Mouse (Mus musculus) hematopoietic multipotent progenitor cell, adult 10-12 weeks (in vitro differentiated cells): ENCODE data around the gene Gm20509. TPM values are rescaled to one million over a fixed set of nuclear protein-coding genes. Genes with fewer than 3 reads are reported as not detected.

ENCODE experiments used
- polyA plus RNA-seq: library from polyadenylated mRNA; stranded (reverse); fragments of >175 nt; gene quantifications from 2 replicates; pipeline ENCODE4 v1.2.3, GENCODE M21; 2012; ENCODE audit warnings: low replicate concordance

Gene Gm20509
- not detected in 2 replicates for polyA plus RNA-seq

GRCm38 (mm10) chr9:73102181-73102580 lies at the start of gene Gm20509:
Gene Gm20509, plus strand, starts transcription at chr9:73102470.

GRCm38 (mm10) chr9:73101536-73101935 lies 734 bp upstream of the Gm20509 start, which contains the start of gene Khdc3:
Gene Khdc3, plus strand, starts transcription at chr9:73101836.

DNA sequence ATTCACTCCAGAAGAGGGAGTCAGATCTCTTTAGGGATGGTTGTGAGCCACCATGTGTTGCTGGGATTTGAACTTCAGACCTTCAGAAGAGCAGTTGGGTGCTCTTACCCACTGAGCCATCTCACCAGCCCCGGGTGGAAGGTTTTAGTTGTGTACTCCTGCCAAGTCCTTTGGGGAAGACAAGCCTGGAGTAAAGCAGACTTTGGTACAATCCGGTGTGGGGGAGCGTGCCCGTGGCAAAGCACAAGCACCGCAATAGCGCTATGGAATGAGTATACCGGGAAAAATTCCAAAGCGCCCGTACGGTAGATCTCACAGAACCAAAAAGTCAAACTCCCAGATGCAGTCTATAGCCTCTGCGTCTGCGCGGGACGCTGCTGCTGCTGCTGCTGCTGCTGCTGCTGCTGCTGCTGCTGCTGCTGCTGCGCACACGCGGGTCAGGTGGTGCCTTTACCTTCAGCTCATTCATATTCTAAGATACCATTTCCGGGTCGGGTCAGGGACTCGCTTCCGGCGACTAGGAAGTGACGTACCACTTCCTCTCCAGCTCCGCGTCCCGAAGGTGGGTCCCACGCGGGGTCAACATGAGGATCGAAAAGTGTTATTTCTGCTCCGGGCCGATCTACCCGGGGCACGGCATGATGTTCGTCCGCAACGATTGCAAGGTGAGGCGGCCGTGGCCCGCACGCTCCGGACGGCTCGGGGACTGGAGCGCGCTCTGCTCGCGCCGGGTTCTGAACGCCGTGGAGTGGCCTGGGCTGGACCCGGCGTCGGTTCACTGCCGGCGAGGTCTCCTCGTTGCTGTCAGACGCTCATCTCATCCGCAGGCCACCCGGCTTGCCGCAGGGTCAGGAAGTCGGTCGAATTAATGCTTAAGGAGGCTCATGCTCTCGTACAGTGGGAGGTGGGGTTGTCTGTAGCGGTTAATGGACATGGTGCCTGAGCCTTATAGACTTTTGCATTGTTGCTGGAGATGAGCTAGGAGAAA lies 10.9 kb downstream of the Gm20509 start, which contains the start of gene Rsl24d1:
Gene Rsl24d1, plus strand, starts transcription at position 508 of the 988 bp plus-strand sequence.

Other genes starting within 250 kb of the Gm20509 start
- not detected in 2 replicates for gene Pygo1, start 176.8 kb upstream of the Gm20509 start, polyA plus RNA-seq
- gene Dyx1c1, start 143.7 kb upstream of the Gm20509 start, polyA plus RNA-seq, result 0.11 TPM in 1 of 2 replicates, not detected in the other
- 0.03 TPM in 1 of 2 replicates, not detected in the other for gene Gm44503, start 143.6 kb upstream of the Gm20509 start, polyA plus RNA-seq
- gene Ccpg1os, start 117.1 kb upstream of the Gm20509 start, polyA plus RNA-seq, result 0.09 and 1.1 TPM in 2 replicates
- 8.2 and 20.1 TPM in 2 replicates for gene Ccpg1, start 117.0 kb upstream of the Gm20509 start, polyA plus RNA-seq
- 2.3 and 2.8 TPM in 2 replicates for gene Pigb, start 62.1 kb upstream of the Gm20509 start, polyA plus RNA-seq
- gene Rab27a, start 57.6 kb upstream of the Gm20509 start, polyA plus RNA-seq, result 15.6 and 17.5 TPM in 2 replicates
- 0.46 and 1.8 TPM in 2 replicates for gene Khdc3, start 634 bp upstream of the Gm20509 start, polyA plus RNA-seq
- gene Rsl24d1, start 11.0 kb downstream of the Gm20509 start, polyA plus RNA-seq, result 3.3 and 21.2 TPM in 2 replicates